Mouse (Mus musculus): ENCODE results near the gene Chchd3. TPM values are rescaled to one million over a fixed set of nuclear protein-coding genes. Genes with fewer than 3 reads are reported as not detected.

Chchd3 gene
- 61.6 and 63.4 TPM in 2 replicates for polyA plus RNA-seq (2015; fragmentation: Nextera tagmentation; extraction: Ambion mirVana)

- H3K9ac ChIP-seq (ENCODE audit: low read depth, low read length): peak within 1 kb of the TSS; percentile 85
- no peaks in the 10 kb centered on the region for H3K9me3 ChIP-seq (replicated peaks; ENCODE audit: control insufficient read depth, low read length)
- H3K4me2 ChIP-seq (ENCODE audit: low read depth, low read length): peak within 1 kb of the TSS; percentile 82
- peaks cover 19% of the 10 kb centered on the region for H3K4me1 ChIP-seq (ENCODE audit: control insufficient read depth, low read depth, low read length)
- peak; percentile 99 for ATAC-seq (ENCODE audit: low read depth)
- no peaks in the 10 kb centered on the region for H3K36me3 ChIP-seq (ENCODE audit: control insufficient read depth, insufficient read depth)
- H3K27me3 ChIP-seq (ENCODE audit: control insufficient read depth, insufficient read depth, low read depth, low read length): no peaks in the 10 kb centered on the region
- H3K27ac ChIP-seq (ENCODE audit: low read length): peak within 1 kb of the TSS; percentile 80
- H3K4me3 ChIP-seq (ENCODE audit: low read depth, low read length): peak within 1 kb of the TSS; percentile 93
- under 1% methylated on average over 50 of the region's 50 CpGs for WGBS (ENCODE audit: insufficient replicate concordance)
These were observed at the start of gene Chchd3 for GRCm38 (mm10) chr6:33059735-33060576. TSS of gene Chchd3 (minus strand) at chr6:33060260.

- no peaks in the 10 kb centered on the region for H3K36me3 ChIP-seq (ENCODE audit: control insufficient read depth, insufficient read depth)
- no peaks in the 10 kb centered on the region for H3K4me1 ChIP-seq (ENCODE audit: control insufficient read depth, low read depth, low read length)
- no peak overlapping the region for H3K9ac ChIP-seq (ENCODE audit: low read depth, low read length)
- H3K4me3 ChIP-seq (ENCODE audit: low read depth, low read length): no peak overlapping the region
- H3K4me2 ChIP-seq (ENCODE audit: low read depth, low read length): no peak overlapping the region
- no peak overlapping the region for H3K27ac ChIP-seq (ENCODE audit: low read length)
- no peaks in the 10 kb centered on the region for H3K9me3 ChIP-seq (replicated peaks; ENCODE audit: control insufficient read depth, low read length)
- ATAC-seq (ENCODE audit: low read depth): no peak
- 56% methylated on average over 6 of the region's 6 CpGs for WGBS (ENCODE audit: insufficient replicate concordance)
- H3K27me3 ChIP-seq (ENCODE audit: control insufficient read depth, insufficient read depth, low read depth, low read length): no peaks in the 10 kb centered on the region
These were observed 44.6 kb upstream of the Chchd3 start for GRCm38 (mm10) chr6:33104661-33105060.

GRCm38 (mm10) chr6:33098903-33099302 lies 38.8 kb upstream of the Chchd3 start:
- Histone ChIP-seq H3K36me3 (ENCODE audit: control insufficient read depth, insufficient read depth) (no peaks in the 10 kb centered on the region), H3K9me3 (replicated peaks; ENCODE audit: control insufficient read depth, low read length) (no peaks in the 10 kb centered on the region), H3K9ac (ENCODE audit: low read depth, low read length) (no peak overlapping the region), H3K4me3 (ENCODE audit: low read depth, low read length) (no peak overlapping the region), H3K27ac (ENCODE audit: low read length) (no peak overlapping the region), H3K4me1 (ENCODE audit: control insufficient read depth, low read depth, low read length) (no peaks in the 10 kb centered on the region), H3K4me2 (ENCODE audit: low read depth, low read length) (no peak overlapping the region), H3K27me3 (ENCODE audit: control insufficient read depth, insufficient read depth, low read depth, low read length) (no peaks in the 10 kb centered on the region)
- ATAC-seq (ENCODE audit: low read depth): no peak
- 64% methylated on average over 4 of the region's 4 CpGs for WGBS (ENCODE audit: insufficient replicate concordance)

GRCm38 (mm10) chr6:33094671-33095233 lies 34.7 kb upstream of the Chchd3 start:
- Histone ChIP-seq H3K36me3 (ENCODE audit: control insufficient read depth, insufficient read depth) (no peaks in the 10 kb centered on the region), H3K4me1 (ENCODE audit: control insufficient read depth, low read depth, low read length) (no peaks in the 10 kb centered on the region), H3K9ac (ENCODE audit: low read depth, low read length) (no peak overlapping the region), H3K4me3 (ENCODE audit: low read depth, low read length) (no peak overlapping the region), H3K27ac (ENCODE audit: low read length) (no peak overlapping the region), H3K27me3 (ENCODE audit: control insufficient read depth, insufficient read depth, low read depth, low read length) (no peaks in the 10 kb centered on the region), H3K9me3 (replicated peaks; ENCODE audit: control insufficient read depth, low read length) (no peaks in the 10 kb centered on the region), H3K4me2 (ENCODE audit: low read depth, low read length) (no peak overlapping the region)
- ATAC-seq (ENCODE audit: low read depth): no peak
- 69% methylated on average over 8 of the region's 8 CpGs for WGBS (ENCODE audit: insufficient replicate concordance)

GRCm38 (mm10) chr6:33080186-33080585 lies 20.1 kb upstream of the Chchd3 start:
- H3K36me3 ChIP-seq (ENCODE audit: control insufficient read depth, insufficient read depth): no peaks in the 10 kb centered on the region
- 68% methylated on average over 1 of the region's 1 CpGs for WGBS (ENCODE audit: insufficient replicate concordance)
- H3K4me2 ChIP-seq (ENCODE audit: low read depth, low read length): no peak overlapping the region
- no peak for ATAC-seq (ENCODE audit: low read depth)
- no peak overlapping the region for H3K27ac ChIP-seq (ENCODE audit: low read length)
- H3K9me3 ChIP-seq (replicated peaks; ENCODE audit: control insufficient read depth, low read length): no peaks in the 10 kb centered on the region
- no peaks in the 10 kb centered on the region for H3K4me1 ChIP-seq (ENCODE audit: control insufficient read depth, low read depth, low read length)
- H3K27me3 ChIP-seq (ENCODE audit: control insufficient read depth, insufficient read depth, low read depth, low read length): no peaks in the 10 kb centered on the region
- H3K9ac ChIP-seq (ENCODE audit: low read depth, low read length): no peak overlapping the region
- no peak overlapping the region for H3K4me3 ChIP-seq (ENCODE audit: low read depth, low read length)

- no peak for ATAC-seq (ENCODE audit: low read depth)
- Histone ChIP-seq H3K4me2 (ENCODE audit: low read depth, low read length) (no peak overlapping the region), H3K27me3 (ENCODE audit: control insufficient read depth, insufficient read depth, low read depth, low read length) (no peaks in the 10 kb centered on the region), H3K4me3 (ENCODE audit: low read depth, low read length) (no peak overlapping the region), H3K27ac (ENCODE audit: low read length) (no peak overlapping the region), H3K36me3 (ENCODE audit: control insufficient read depth, insufficient read depth) (no peaks in the 10 kb centered on the region), H3K4me1 (ENCODE audit: control insufficient read depth, low read depth, low read length) (no peaks in the 10 kb centered on the region), H3K9me3 (replicated peaks; ENCODE audit: control insufficient read depth, low read length) (no peaks in the 10 kb centered on the region), H3K9ac (ENCODE audit: low read depth, low read length) (no peak overlapping the region)
- 58% methylated on average over 19 of the region's 19 CpGs for WGBS (ENCODE audit: insufficient replicate concordance)
These were observed 18.3 kb upstream of the Chchd3 start for GRCm38 (mm10) chr6:33078260-33078936.

GRCm38 (mm10) chr6:33066462-33066861 lies 6.4 kb upstream of the Chchd3 start:
- H3K4me2 ChIP-seq (ENCODE audit: low read depth, low read length): no peak overlapping the region
- WGBS (ENCODE audit: insufficient replicate concordance): 51% methylated on average over 4 of the region's 4 CpGs
- H3K36me3 ChIP-seq (ENCODE audit: control insufficient read depth, insufficient read depth): no peaks in the 10 kb centered on the region
- H3K9ac ChIP-seq (ENCODE audit: low read depth, low read length): no peak overlapping the region
- no peak for ATAC-seq (ENCODE audit: low read depth)
- no peaks in the 10 kb centered on the region; the same call in 1 of the 2 replicates for H3K27me3 ChIP-seq (ENCODE audit: control insufficient read depth, insufficient read depth, low read depth, low read length)
- H3K27ac ChIP-seq (ENCODE audit: low read length): no peak overlapping the region
- H3K9me3 ChIP-seq (replicated peaks; ENCODE audit: control insufficient read depth, low read length): no peaks in the 10 kb centered on the region
- no peak overlapping the region for H3K4me3 ChIP-seq (ENCODE audit: low read depth, low read length)
- no peaks in the 10 kb centered on the region for H3K4me1 ChIP-seq (ENCODE audit: control insufficient read depth, low read depth, low read length)

- Histone ChIP-seq H3K4me3 (ENCODE audit: low read depth, low read length) (peak overlapping the region; percentile 93), H3K4me2 (ENCODE audit: low read depth, low read length) (peak overlapping the region; percentile 82), H3K27ac (ENCODE audit: low read length) (peak overlapping the region; percentile 80), H3K27me3 (ENCODE audit: control insufficient read depth, insufficient read depth, low read depth, low read length) (no peaks in the 10 kb centered on the region), H3K9me3 (replicated peaks; ENCODE audit: control insufficient read depth, low read length) (no peaks in the 10 kb centered on the region), H3K36me3 (ENCODE audit: control insufficient read depth, insufficient read depth) (no peaks in the 10 kb centered on the region), H3K9ac (ENCODE audit: low read depth, low read length) (peak overlapping the region; percentile 85), H3K4me1 (ENCODE audit: control insufficient read depth, low read depth, low read length) (peaks cover 23% of the 10 kb centered on the region)
- ATAC-seq (ENCODE audit: low read depth): no peak
- WGBS (ENCODE audit: insufficient replicate concordance): 13% methylated on average over 7 of the region's 7 CpGs
These were observed 784 bp downstream of the Chchd3 start for GRCm38 (mm10) chr6:33059276-33059675.

GRCm38 (mm10) chr6:33056392-33056791 lies 3.7 kb downstream of the Chchd3 start:
- H3K4me3 ChIP-seq (ENCODE audit: low read depth, low read length): no peak overlapping the region
- H3K27me3 ChIP-seq (ENCODE audit: control insufficient read depth, insufficient read depth, low read depth, low read length): no peaks in the 10 kb centered on the region
- H3K4me2 ChIP-seq (ENCODE audit: low read depth, low read length): peak overlapping the region; percentile 43; the same call in 1 of the 2 replicates
- no peaks in the 10 kb centered on the region for H3K36me3 ChIP-seq (ENCODE audit: control insufficient read depth, insufficient read depth)
- ATAC-seq (ENCODE audit: low read depth): no peak
- H3K9me3 ChIP-seq (replicated peaks; ENCODE audit: control insufficient read depth, low read length): no peaks in the 10 kb centered on the region
- H3K27ac ChIP-seq (ENCODE audit: low read length): peak overlapping the region; percentile 87
- 50% methylated on average over 4 of the region's 4 CpGs for WGBS (ENCODE audit: insufficient replicate concordance)
- H3K4me1 ChIP-seq (ENCODE audit: control insufficient read depth, low read depth, low read length): peaks cover 38% of the 10 kb centered on the region
- H3K9ac ChIP-seq (ENCODE audit: low read depth, low read length): no peak overlapping the region

All from liver, embryonic 16.5 days (tissue).